Comparison of ENCODE assay signal across 8 mouse cellular contexts in genomic region chr7:35836851-35837250, GRCm38 (mm10). TPM values are rescaled to one million over a fixed set of nuclear protein-coding genes. Genes with fewer than 3 reads are reported as not detected.
DNase-seq lines count a peak whose midpoint lies in the region; ATAC-seq lines count a peak whose summit lies in the region.

No protein-coding gene starts in this region.

- no peak overlapping the region for H3K4me3 ChIP-seq in forebrain, embryonic 14.5 days (ENCODE audit: low read depth, low read length)
- no peak overlapping the region for H3K4me3 ChIP-seq in forebrain, embryonic 10.5 days

- WGBS in forebrain, embryonic 14.5 days: 51% methylated on average over 19 of the region's 19 CpGs
- WGBS in forebrain, embryonic 10.5 days: 86% methylated on average over 19 of the region's 19 CpGs

- H3K4me2 ChIP-seq in forebrain, embryonic 14.5 days (ENCODE audit: low read length): no peak overlapping the region

- no peak overlapping the region for H3K27ac ChIP-seq in forebrain, embryonic 14.5 days (ENCODE audit: low read depth, low read length)
- H3K27ac ChIP-seq in forebrain, embryonic 10.5 days: no peak overlapping the region

- no peak overlapping the region for H3K9ac ChIP-seq in forebrain, embryonic 14.5 days (ENCODE audit: low read length)

- no peaks in the 10 kb centered on the region for H3K36me3 ChIP-seq in forebrain, embryonic 14.5 days (ENCODE audit: control insufficient read depth, insufficient read depth, low read length)
- no peaks in the 10 kb centered on the region for H3K36me3 ChIP-seq in forebrain, embryonic 10.5 days (replicated peaks)

- peak; percentile 72; the same call in 1 of the 2 replicates for ATAC-seq in forebrain, embryonic 14.5 days

- peak; percentile 70 for DNase-seq in forebrain, embryonic 14.5 days (ENCODE audit: low spot score)
- DNase-seq in forebrain, embryonic 10.5 days (ENCODE audit: extremely low spot score, low spot score): no peak
- DNase-seq in ovary, postnatal 14 days (ENCODE audit: low spot score): peak; percentile 15
- DNase-seq in ovary, postnatal 36 days (ENCODE audit: low spot score): no peak
- DNase-seq in kidney, postnatal 10 days: peak; percentile 71
- DNase-seq in lung, postnatal 36 days: peak; percentile 70
- no peak for DNase-seq in thymus, postnatal 36 days
- no peak for DNase-seq in thymus, postnatal 25 days

- no peaks in the 10 kb centered on the region for H3K27me3 ChIP-seq in forebrain, embryonic 14.5 days (replicated peaks; ENCODE audit: control insufficient read depth, insufficient read depth, low read length)
- H3K27me3 ChIP-seq in forebrain, embryonic 10.5 days (ENCODE audit: poor library complexity, severe bottlenecking): no peaks in the 10 kb centered on the region

- no peaks in the 10 kb centered on the region for H3K9me3 ChIP-seq in forebrain, embryonic 14.5 days (replicated peaks; ENCODE audit: control insufficient read depth, low read length)
- H3K9me3 ChIP-seq in forebrain, embryonic 10.5 days: no peaks in the 10 kb centered on the region

- H3K4me1 ChIP-seq in forebrain, embryonic 14.5 days (ENCODE audit: control insufficient read depth, insufficient read depth, low read length): 0 out of 2 replicates have a peak, but pooled peaks cover 2% of the 10 kb centered on the region
- H3K4me1 ChIP-seq in forebrain, embryonic 10.5 days: peaks cover 5% of the 10 kb centered on the region

RNA-seq across cellular contexts. Expression of gene Zfp507, which starts 34.0 kb away (rescaled TPM):
- polyA plus RNA-seq in forebrain, embryonic 14.5 days (2014; fragmentation: Nextera tagmentation; extraction: Ambion mirVana): 12.0 and 12.5 TPM in 2 replicates
- polyA plus RNA-seq in forebrain, embryonic 10.5 days (2016; fragmentation: Nextera tagmentation; extraction: Ambion mirVana): 17.5 and 18.6 TPM in 2 replicates

Comparison
In these comparisons a context has a peak if more than half of its experiments do, and no peak if none do; other contexts are left out.
1. DNase-seq: peak in forebrain, embryonic 14.5 days (single experiment), ovary, postnatal 14 days (single experiment), kidney, postnatal 10 days (single experiment) and lung, postnatal 36 days (single experiment); none in forebrain, embryonic 10.5 days (single experiment), ovary, postnatal 36 days (single experiment), thymus, postnatal 36 days (0 of 2) and thymus, postnatal 25 days (single experiment).